Mouse (Mus musculus): ENCODE data around the gene Fut8.

Gene Fut8

GRCm38 (mm10) chr12:77305502-77305901 is 67.6 kb downstream of the Fut8 start:
- no peak for DNase-seq (ENCODE audit: low spot score in 2 of 2)

GRCm38 (mm10) chr12:77306759-77307314 is 68.9 kb downstream of the Fut8 start:
- DNase-seq (ENCODE audit: low spot score in 2 of 2): no peak

GRCm38 (mm10) chr12:77309507-77309906 is 71.6 kb downstream of the Fut8 start:
- DNase-seq (ENCODE audit: low spot score in 2 of 2): no peak

- no peak for DNase-seq (ENCODE audit: low spot score in 2 of 2)
Measured at GRCm38 (mm10) chr12:77313502-77313901, 75.6 kb downstream of the Fut8 start.

GRCm38 (mm10) chr12:77324142-77324541 is 86.2 kb downstream of the Fut8 start:
- no peak for DNase-seq (ENCODE audit: low spot score in 2 of 2)

- no peak for DNase-seq (ENCODE audit: low spot score in 2 of 2)
Measured at GRCm38 (mm10) chr12:77346521-77346920, 108.6 kb downstream of the Fut8 start.

GRCm38 (mm10) chr12:77349543-77349942 is 111.6 kb downstream of the Fut8 start:
- DNase-seq (ENCODE audit: low spot score in 2 of 2): no peak

GRCm38 (mm10) chr12:77415720-77416119 is 177.8 kb downstream of the Fut8 start:
- no peak for DNase-seq (ENCODE audit: low spot score in 2 of 2)

- DNase-seq (ENCODE audit: low spot score in 2 of 2): no peak
Measured at GRCm38 (mm10) chr12:77421667-77422393, 183.9 kb downstream of the Fut8 start.

- no peak for DNase-seq (ENCODE audit: low spot score in 2 of 2)
Measured at GRCm38 (mm10) chr12:77426093-77426492, 188.2 kb downstream of the Fut8 start.

- DNase-seq (ENCODE audit: low spot score in 2 of 2): no peak
Measured at GRCm38 (mm10) chr12:77428165-77428564, 190.2 kb downstream of the Fut8 start.

- no peak for DNase-seq (ENCODE audit: low spot score in 2 of 2)
Measured at GRCm38 (mm10) chr12:77429381-77429780, 191.5 kb downstream of the Fut8 start.

GRCm38 (mm10) chr12:77436733-77437132 is 198.8 kb downstream of the Fut8 start:
- no peak for DNase-seq (ENCODE audit: low spot score in 2 of 2)

GRCm38 (mm10) chr12:77450816-77451215 is 212.9 kb downstream of the Fut8 start:
- no peak for DNase-seq (ENCODE audit: low spot score in 2 of 2)

- DNase-seq (ENCODE audit: low spot score in 2 of 2): no peak
Measured at GRCm38 (mm10) chr12:77466178-77466577, 228.3 kb downstream of the Fut8 start.

GRCm38 (mm10) chr12:77479931-77480330 is 242.0 kb downstream of the Fut8 start:
- DNase-seq (ENCODE audit: low spot score in 2 of 2): no peak

- no peak for DNase-seq (ENCODE audit: low spot score in 2 of 2)
Measured at GRCm38 (mm10) chr12:77481153-77481552, 243.2 kb downstream of the Fut8 start.

- DNase-seq (ENCODE audit: low spot score in 2 of 2): no peak
Measured at GRCm38 (mm10) chr12:77481799-77482198, 243.9 kb downstream of the Fut8 start.

GRCm38 (mm10) chr12:77483180-77483855 is 245.4 kb downstream of the Fut8 start:
- DNase-seq (ENCODE audit: low spot score in 2 of 2): no peak

GRCm38 (mm10) chr12:77484761-77485160 is 246.8 kb downstream of the Fut8 start:
- no peak for DNase-seq (ENCODE audit: low spot score in 2 of 2)

GRCm38 (mm10) chr12:77491478-77491877 is 253.6 kb downstream of the Fut8 start:
- no peak for DNase-seq (ENCODE audit: low spot score in 2 of 2)

GRCm38 (mm10) chr12:77495781-77496180 is 257.9 kb downstream of the Fut8 start:
- DNase-seq (ENCODE audit: low spot score in 2 of 2): no peak

- no peak for DNase-seq (ENCODE audit: low spot score in 2 of 2)
Measured at GRCm38 (mm10) chr12:77498153-77498552, 260.2 kb downstream of the Fut8 start.

Measured in urinary bladder, adult 18-20 months (tissue).